Mouse (Mus musculus) lung, embryonic 15.5 days (tissue): Measurements from ENCODE around the gene Syvn1. TPM values are rescaled to one million over a fixed set of nuclear protein-coding genes. Genes with fewer than 3 reads are reported as not detected.
A peak's percentile ranks its signal among the peaks of the same experiment; 100 is the strongest.

Experiments used
- ATAC-seq: fragments of 200-750 bp; cut with Nextera tagmentation; 2 replicates; pipeline ENCODE4 v1.8.0; 2017; ENCODE audit warnings: moderate number of reproducible peaks, borderline replicate concordance; ENCODE audit not compliant: low FRiP score, low TSS enrichment; ENCODE audit errors: extremely low read depth
- H3K27ac ChIP-seq: fragments of 300-500 bp; sonication (generic); 2 replicates; pipeline ENCODE4 v1.5.1; 2015; ENCODE audit warnings: moderate library complexity, mild to moderate bottlenecking, inconsistent platforms
- H3K27me3 ChIP-seq: fragments of 300-500 bp; sonication (generic); 2 replicates; pipeline ENCODE4 v1.6.1; 2015; ENCODE audit warnings: inconsistent platforms
- H3K36me3 ChIP-seq: fragments of 300-500 bp; sonication (generic); 2 replicates; pipeline ENCODE4 v1.6.1; 2015; ENCODE audit warnings: inconsistent platforms
- H3K4me1 ChIP-seq: fragments of 300-500 bp; sonication (generic); 2 replicates; pipeline ENCODE4 v1.6.1; 2015; ENCODE audit warnings: inconsistent platforms
- H3K4me2 ChIP-seq: fragments of 300-500 bp; sonication (generic); 2 replicates; pipeline ENCODE4 v1.6.1; 2015; ENCODE audit warnings: inconsistent platforms, mild to moderate bottlenecking, moderate library complexity
- H3K4me3 ChIP-seq: fragments of 300-500 bp; sonication (generic); 2 replicates; pipeline ENCODE4 v1.5.1; 2015; ENCODE audit warnings: mild to moderate bottlenecking, inconsistent platforms
- H3K9ac ChIP-seq: fragments of 300-500 bp; sonication (generic); 2 replicates; pipeline ENCODE4 v1.6.1; 2015; ENCODE audit warnings: inconsistent platforms
- H3K9me3 ChIP-seq: fragments of 300-500 bp; sonication (generic); 2 replicates; pipeline ENCODE4 v1.6.1; 2016; ENCODE audit warnings: inconsistent platforms
- WGBS: fragments of 180-500 bp; shearing (Covaris S2); methylation state at CpG from one replicate; pipeline ENCODE4 v1.1.7; 2015; 5-methylcytosine and 5-hydroxymethylcytosine counted together
- polyA plus RNA-seq: library from polyadenylated mRNA; unstranded; fragments of >200 nt; fragmentation: Nextera tagmentation; extraction: Ambion mirVana; gene quantifications from 2 replicates; pipeline ENCODE4 v1.2.1, GENCODE M21; 2015

Gene Syvn1
- polyA plus RNA-seq, 1 experiment from 2014 or later: 25.8 TPM

- Histone ChIP-seq H3K27me3 (no peaks in the 10 kb centered on the region), H3K9ac (peak overlapping the region; percentile 90), H3K4me2 (peak overlapping the region; percentile 76), H3K9me3 (no peaks in the 10 kb centered on the region), H3K4me3 (peak overlapping the region; percentile 79), H3K27ac (no peak overlapping the region), H3K4me1 (peaks cover 41% of the 10 kb centered on the region), H3K36me3 (peaks cover 34% of the 10 kb centered on the region)
- ATAC-seq: no peak
- 74% methylated on average over 5 of the region's 5 CpGs for WGBS
These were observed 12.6 kb downstream of the Syvn1 start for GRCm38 (mm10) chr19:6058966-6059365.

GRCm38 (mm10) chr19:6061021-6061533 lies 14.7 kb downstream of the Syvn1 start, which contains the start of gene Znhit2:
TSS of gene Znhit2 (plus strand) at chr19:6061192.
- no peaks in the 10 kb centered on the region for H3K27me3 ChIP-seq
- peak within 1 kb of the TSS; percentile 90 for H3K4me3 ChIP-seq
- WGBS: under 1% methylated on average over 58 of the region's 58 CpGs
- no peaks in the 10 kb centered on the region for H3K9me3 ChIP-seq
- H3K27ac ChIP-seq: peak within 1 kb of the TSS; percentile 95
- H3K4me2 ChIP-seq: peak within 1 kb of the TSS; percentile 92
- peak; percentile 71 for ATAC-seq
- H3K9ac ChIP-seq: peak within 1 kb of the TSS; percentile 88
- peaks cover 16% of the 10 kb centered on the region for H3K36me3 ChIP-seq
- peaks cover 40% of the 10 kb centered on the region for H3K4me1 ChIP-seq

GRCm38 (mm10) chr19:6061641-6062302 lies 15.4 kb downstream of the Syvn1 start:
- Histone ChIP-seq H3K4me1 (peaks cover 38% of the 10 kb centered on the region), H3K9me3 (no peaks in the 10 kb centered on the region), H3K4me2 (peak overlapping the region; percentile 92), H3K27ac (peak overlapping the region; percentile 95), H3K36me3 (peaks cover 16% of the 10 kb centered on the region), H3K27me3 (no peaks in the 10 kb centered on the region), H3K9ac (peak overlapping the region; percentile 88), H3K4me3 (peak overlapping the region; percentile 90)
- WGBS: under 1% methylated on average over 37 of the region's 44 CpGs
- no peak for ATAC-seq

GRCm38 (mm10) chr19:6062418-6062817 lies 16.0 kb downstream of the Syvn1 start:
- Histone ChIP-seq H3K4me2 (peak overlapping the region; percentile 92), H3K27ac (0 out of 2 replicates have a peak overlapping the region, but pooled peaks have one; percentile 95), H3K4me3 (peak overlapping the region; percentile 90), H3K9me3 (no peaks in the 10 kb centered on the region), H3K27me3 (no peaks in the 10 kb centered on the region), H3K36me3 (peaks cover 16% of the 10 kb centered on the region), H3K9ac (peak overlapping the region; percentile 88), H3K4me1 (peaks cover 39% of the 10 kb centered on the region)
- ATAC-seq: no peak
- WGBS: 42% methylated on average over 5 of the region's 5 CpGs

GRCm38 (mm10) chr19:6063081-6063480 lies 16.7 kb downstream of the Syvn1 start:
- no peaks in the 10 kb centered on the region for H3K27me3 ChIP-seq
- 0 out of 2 replicates have a peak overlapping the region, but pooled peaks have one; percentile 90 for H3K4me3 ChIP-seq
- H3K4me1 ChIP-seq: peaks cover 46% of the 10 kb centered on the region
- peak overlapping the region; percentile 92; the same call in 1 of the 2 replicates for H3K4me2 ChIP-seq
- peaks cover 16% of the 10 kb centered on the region for H3K36me3 ChIP-seq
- no peak overlapping the region for H3K27ac ChIP-seq
- H3K9me3 ChIP-seq: no peaks in the 10 kb centered on the region
- 88% methylated on average over 6 of the region's 6 CpGs for WGBS
- ATAC-seq: no peak
- no peak overlapping the region for H3K9ac ChIP-seq

- H3K27ac ChIP-seq: peak overlapping the region; percentile 54; the same call in 1 of the 2 replicates
These were observed 20.2 kb downstream of the Syvn1 start for GRCm38 (mm10) chr19:6066571-6066970.

GRCm38 (mm10) chr19:6067011-6067723 lies 20.8 kb downstream of the Syvn1 start:
- H3K27ac ChIP-seq: peak overlapping the region; percentile 54
- ATAC-seq: peak; percentile 36; the same call in 1 of the 2 replicates
- H3K4me2 ChIP-seq: peak overlapping the region; percentile 96
- peaks cover 29% of the 10 kb centered on the region for H3K36me3 ChIP-seq
- no peaks in the 10 kb centered on the region for H3K9me3 ChIP-seq
- H3K4me1 ChIP-seq: peaks cover 29% of the 10 kb centered on the region
- H3K27me3 ChIP-seq: no peaks in the 10 kb centered on the region
- under 1% methylated on average over 30 of the region's 30 CpGs for WGBS
- H3K9ac ChIP-seq: peak overlapping the region; percentile 52
- peak overlapping the region; percentile 50 for H3K4me3 ChIP-seq

More at GRCm38 (mm10) chr19:6066571-6066970, 20.2 kb downstream of the Syvn1 start:
- H3K4me3 ChIP-seq: peak overlapping the region; percentile 50
- 28% methylated on average over 5 of the region's 5 CpGs for WGBS
- peaks cover 29% of the 10 kb centered on the region for H3K36me3 ChIP-seq
- peak overlapping the region; percentile 52 for H3K9ac ChIP-seq
- no peaks in the 10 kb centered on the region for H3K27me3 ChIP-seq
- ATAC-seq: no peak
- peak overlapping the region; percentile 96 for H3K4me2 ChIP-seq
- H3K9me3 ChIP-seq: no peaks in the 10 kb centered on the region
- peaks cover 34% of the 10 kb centered on the region for H3K4me1 ChIP-seq

GRCm38 (mm10) chr19:6067724-6068415 lies 21.5 kb downstream of the Syvn1 start, which contains the start of gene Tm7sf2:
TSS of gene Tm7sf2 (minus strand) at chr19:6068373.
- H3K27me3 ChIP-seq: no peaks in the 10 kb centered on the region
- 9% methylated on average over 33 of the region's 33 CpGs for WGBS
- H3K4me3 ChIP-seq: peak within 1 kb of the TSS; percentile 50
- peak within 1 kb of the TSS; percentile 96 for H3K4me2 ChIP-seq
- H3K4me1 ChIP-seq: peaks cover 22% of the 10 kb centered on the region
- peak within 1 kb of the TSS; percentile 54 for H3K27ac ChIP-seq
- peaks cover 29% of the 10 kb centered on the region for H3K36me3 ChIP-seq
- ATAC-seq: peak; percentile 92
- no peaks in the 10 kb centered on the region for H3K9me3 ChIP-seq
- H3K9ac ChIP-seq: peak within 1 kb of the TSS; percentile 52

GRCm38 (mm10) chr19:6068951-6069350 lies 22.6 kb downstream of the Syvn1 start:
- Histone ChIP-seq H3K4me1 (peaks cover 20% of the 10 kb centered on the region), H3K9ac (no peak overlapping the region), H3K4me3 (no peak overlapping the region), H3K9me3 (no peaks in the 10 kb centered on the region), H3K4me2 (no peak overlapping the region), H3K27me3 (no peaks in the 10 kb centered on the region), H3K27ac (no peak overlapping the region), H3K36me3 (peaks cover 29% of the 10 kb centered on the region)
- no peak for ATAC-seq
- 80% methylated on average over 4 of the region's 4 CpGs for WGBS

- no peak overlapping the region for H3K9ac ChIP-seq
- peaks cover 29% of the 10 kb centered on the region for H3K36me3 ChIP-seq
- no peak for ATAC-seq
- H3K27me3 ChIP-seq: no peaks in the 10 kb centered on the region
- H3K4me2 ChIP-seq: no peak overlapping the region
- 87% methylated on average over 10 of the region's 10 CpGs for WGBS
- no peak overlapping the region for H3K27ac ChIP-seq
- peaks cover 20% of the 10 kb centered on the region for H3K4me1 ChIP-seq
- no peak overlapping the region for H3K4me3 ChIP-seq
- H3K9me3 ChIP-seq: no peaks in the 10 kb centered on the region
These were observed 23.5 kb downstream of the Syvn1 start for GRCm38 (mm10) chr19:6069851-6070250.

GRCm38 (mm10) chr19:6070571-6071250 lies 24.3 kb downstream of the Syvn1 start:
- no peak overlapping the region for H3K4me3 ChIP-seq
- H3K9me3 ChIP-seq: no peaks in the 10 kb centered on the region
- H3K27me3 ChIP-seq: no peaks in the 10 kb centered on the region
- no peak overlapping the region for H3K27ac ChIP-seq
- WGBS: 85% methylated on average over 31 of the region's 31 CpGs
- H3K4me2 ChIP-seq: no peak overlapping the region
- peaks cover 20% of the 10 kb centered on the region for H3K4me1 ChIP-seq
- no peak overlapping the region for H3K9ac ChIP-seq
- H3K36me3 ChIP-seq: peaks cover 29% of the 10 kb centered on the region
- no peak for ATAC-seq
